Mouse (Mus musculus) G1E (cell line): ENCODE measurements at regions not wholly inside any gene's neighbourhood (a gene's known extent, or its start where the extent isn't known, plus 50 kb on each side); places are given as distances from the start of the nearest gene placed in this dataset.

Source experiments
- CTCF ChIP-seq: IDR thresholded peaks from 2 replicates; pipeline ENCODE4 v1.5.1; 2012; ENCODE audit warnings: low read depth, low read length, inconsistent platforms, mixed read lengths
- GATA1 ChIP-seq: IDR thresholded peaks from 2 replicates; pipeline ENCODE4 v1.6.1; 2012; ENCODE audit warnings: borderline replicate concordance, low read length, inconsistent platforms, mixed read lengths
- POLR2AphosphoS5 ChIP-seq: IDR thresholded peaks from 2 replicates; pipeline ENCODE4 v1.6.1; 2012; ENCODE audit warnings: low read depth, low read length, inconsistent platforms; ENCODE audit not compliant: insufficient replicate concordance

GRCm38 (mm10) chr5:58712381-58712780 is 994.6 kb downstream of the Pcdh7 start:
- TF ChIP-seq CTCF: no peak
- TF ChIP-seq GATA1: no peak
- TF ChIP-seq POLR2AphosphoS5: no peak
